Mouse (Mus musculus) lung, postnatal 4 days (tissue): ENCODE results near the gene Cnn2.

ENCODE experiments used
- DNase-seq, 2 experiments: peaks; one replicate each; pipeline ENCODE4 v3.0.0; 2021

The Cnn2 gene

GRCm38 (mm10) chr10:79970415-79971182 is 17.8 kb upstream of the Cnn2 start, which contains the start of gene Grin3b:
Grin3b (plus strand) TSS chr10:79970715.
- DNase-seq: no peak

- DNase-seq: no peak
These were observed 17.2 kb upstream of the Cnn2 start for GRCm38 (mm10) chr10:79971183-79971497.

GRCm38 (mm10) chr10:79972831-79973230 is 15.6 kb upstream of the Cnn2 start:
- DNase-seq: peak in 1 of 2 experiments; percentile 68

- DNase-seq: no peak
These were observed 14.3 kb upstream of the Cnn2 start for GRCm38 (mm10) chr10:79974087-79974486.

GRCm38 (mm10) chr10:79974668-79975067 is 13.7 kb upstream of the Cnn2 start:
- DNase-seq: no peak

GRCm38 (mm10) chr10:79976071-79976721 is 12.2 kb upstream of the Cnn2 start:
- no peak for DNase-seq

- DNase-seq: no peak
These were observed 11.7 kb upstream of the Cnn2 start for GRCm38 (mm10) chr10:79976722-79977107.

- DNase-seq: no peak
These were observed 11.1 kb upstream of the Cnn2 start for GRCm38 (mm10) chr10:79977324-79977723.

- no peak for DNase-seq
These were observed 10.3 kb upstream of the Cnn2 start for GRCm38 (mm10) chr10:79978061-79978460.

- no peak for DNase-seq
These were observed 8.8 kb upstream of the Cnn2 start for GRCm38 (mm10) chr10:79979401-79980155.

GRCm38 (mm10) chr10:79983205-79983604 is 5.2 kb upstream of the Cnn2 start:
- DNase-seq: no peak

- DNase-seq: peak; percentile 69 to 72
These were observed 4.7 kb upstream of the Cnn2 start for GRCm38 (mm10) chr10:79983670-79984069.

- DNase-seq: peak; percentile 91 to 94
These were observed 4.1 kb upstream of the Cnn2 start, which contains the start of gene Tmem259 for GRCm38 (mm10) chr10:79984195-79984816. Tmem259 (minus strand) TSS chr10:79984330.

GRCm38 (mm10) chr10:79984871-79985270 is 3.5 kb upstream of the Cnn2 start:
- DNase-seq: peak; percentile 96 to 99

- DNase-seq: peak; percentile 79 to 84
These were observed 2.8 kb upstream of the Cnn2 start for GRCm38 (mm10) chr10:79985334-79986231.

GRCm38 (mm10) chr10:79986232-79986878 is 2.0 kb upstream of the Cnn2 start:
- peak; percentile 72 to 89 for DNase-seq

- DNase-seq: peak; percentile 94 to 95
These were observed 1.4 kb upstream of the Cnn2 start for GRCm38 (mm10) chr10:79986963-79987362.

- DNase-seq: peak in 1 of 2 experiments; percentile 44
These were observed 446 bp upstream of the Cnn2 start for GRCm38 (mm10) chr10:79987771-79988505.

- DNase-seq: no peak
These were observed 945 bp downstream of the Cnn2 start for GRCm38 (mm10) chr10:79989272-79989786.

- peak; percentile 80 to 94 for DNase-seq
These were observed 1.5 kb downstream of the Cnn2 start for GRCm38 (mm10) chr10:79989870-79990269.
